Mouse (Mus musculus) CH12.LX (cell line): ENCODE measurements around the gene Sema3a.

Experiments used
- BHLHE40 ChIP-seq: IDR thresholded peaks from 2 replicates; pipeline ENCODE4 v1.6.1; 2011; ENCODE audit warnings: mild to moderate bottlenecking, low read depth, low read length, improper control_type of control experiment
- CTCF ChIP-seq, 2 experiments: IDR thresholded peaks in 1 of 2; conservative IDR thresholded peaks in 1 of 2; 2 replicates each; pipeline ENCODE4 v1.5.1; 2011 to 2012; ENCODE audit warnings: low read depth in 2 of 2, low read length in 2 of 2, improper control_type of control experiment in 1 of 2, inconsistent platforms in 1 of 2, mild to moderate bottlenecking in 1 of 2, moderate library complexity in 1 of 2
- E2F4 ChIP-seq: IDR thresholded peaks from 2 replicates; pipeline ENCODE4 v1.6.1; 2011; ENCODE audit warnings: low read depth, low read length, improper control_type of control experiment; ENCODE audit not compliant: insufficient replicate concordance
- ETS1 ChIP-seq: conservative IDR thresholded peaks from 2 replicates; pipeline ENCODE4 v1.6.1; 2012; ENCODE audit warnings: low read depth, mild to moderate bottlenecking, inconsistent platforms, low read length, improper control_type of control experiment, moderate library complexity
- JUND ChIP-seq: conservative IDR thresholded peaks from 2 replicates; pipeline ENCODE4 v1.6.1; 2011; ENCODE audit warnings: low read depth, low read length, improper control_type of control experiment
- MEF2A ChIP-seq: IDR thresholded peaks from 2 replicates; pipeline ENCODE4 v1.6.1; 2014; ENCODE audit warnings: low read depth, mild to moderate bottlenecking, inconsistent platforms, low read length, improper control_type of control experiment, borderline replicate concordance
- MYC ChIP-seq: IDR thresholded peaks from 2 replicates; pipeline ENCODE4 v1.6.1; 2011; ENCODE audit warnings: low read depth, mild to moderate bottlenecking, improper control_type of control experiment, low read length
- POLR2A ChIP-seq: IDR thresholded peaks from 2 replicates; pipeline ENCODE4 v1.6.1; 2011; ENCODE audit warnings: low read depth, mild to moderate bottlenecking, improper control_type of control experiment, low read length
- USF1 ChIP-seq: IDR thresholded peaks from 2 replicates; pipeline ENCODE4 v1.6.1; 2014; ENCODE audit warnings: low read depth, mild to moderate bottlenecking, inconsistent platforms, low read length, improper control_type of control experiment
- ZKSCAN1 ChIP-seq: IDR thresholded peaks from 2 replicates; pipeline ENCODE4 v1.6.1; 2012; ENCODE audit warnings: low read depth, inconsistent platforms, low read length, improper control_type of control experiment, borderline replicate concordance

- TF ChIP-seq E2F4 (no peak), MYC (no peak), USF1 (no peak), BHLHE40 (no peak), POLR2A (no peak), CTCF (conservative IDR thresholded peaks at IDR 0.05 in 1 of 2, IDR thresholded peaks at IDR 0.05 in 1 of 2; ENCODE audit: low read depth in 2 of 2, low read length in 2 of 2) (no peak), ZKSCAN1 (no peak), JUND (no peak), MEF2A (no peak), ETS1 (no peak)
These were observed 306.6 kb downstream of the Sema3a start for GRCm38 (mm10) chr5:13431827-13432226.
